Mouse (Mus musculus): Measurements from ENCODE around the gene Pcbd2. TPM values are rescaled to one million over a fixed set of nuclear protein-coding genes. Genes with fewer than 3 reads are reported as not detected.

The Pcbd2 gene
- total RNA-seq, 2 experiments from 2014 or later: 18.2 to 25.7 TPM

- TF ChIP-seq CTCF (IDR thresholded peaks at IDR 0.05): no peak
- Histone ChIP-seq H3K27ac (no peak overlapping the region), H3K4me3 (no peak overlapping the region)
- intact Hi-C loops (cut with DNase I): no loop called here
- no peak for DNase-seq
Measured at GRCm38 (mm10) chr13:55813490-55814016, 86.4 kb downstream of the Pcbd2 start.

DNA sequence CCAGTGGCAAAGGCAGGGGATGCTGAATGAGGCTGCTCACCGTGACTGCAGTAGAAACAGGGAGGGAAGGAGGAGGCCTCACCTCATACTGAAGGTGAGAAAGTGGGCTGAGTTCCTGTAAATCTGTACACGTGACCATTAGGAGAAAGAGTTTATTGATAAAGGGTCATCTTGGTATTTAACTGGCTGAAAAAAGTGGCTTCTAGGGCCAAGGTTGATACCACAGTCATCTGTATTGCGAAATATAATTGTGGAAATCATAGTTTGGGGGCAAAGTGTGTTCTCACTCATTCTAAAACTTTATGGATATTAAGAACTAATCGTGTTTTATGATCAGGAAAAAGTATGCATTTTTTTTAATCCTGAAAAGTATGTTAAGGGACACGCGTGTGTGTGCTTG, 87.7 kb downstream of the Pcbd2 start:
- Histone ChIP-seq H3K27ac (no peak overlapping the region), H3K4me3 (no peak overlapping the region)
- no peak for TF ChIP-seq CTCF (IDR thresholded peaks at IDR 0.05)
- intact Hi-C loops (cut with DNase I): no loop called here
- DNase-seq: no peak

GRCm38 (mm10) chr13:55822499-55822898, 95.3 kb downstream of the Pcbd2 start:
- Histone ChIP-seq H3K27ac (no peak overlapping the region), H3K4me3 (no peak overlapping the region)
- no peak for TF ChIP-seq CTCF (IDR thresholded peaks at IDR 0.05)
- peak; percentile 12 for DNase-seq
- intact Hi-C loops (cut with DNase I): no loop called here

DNA sequence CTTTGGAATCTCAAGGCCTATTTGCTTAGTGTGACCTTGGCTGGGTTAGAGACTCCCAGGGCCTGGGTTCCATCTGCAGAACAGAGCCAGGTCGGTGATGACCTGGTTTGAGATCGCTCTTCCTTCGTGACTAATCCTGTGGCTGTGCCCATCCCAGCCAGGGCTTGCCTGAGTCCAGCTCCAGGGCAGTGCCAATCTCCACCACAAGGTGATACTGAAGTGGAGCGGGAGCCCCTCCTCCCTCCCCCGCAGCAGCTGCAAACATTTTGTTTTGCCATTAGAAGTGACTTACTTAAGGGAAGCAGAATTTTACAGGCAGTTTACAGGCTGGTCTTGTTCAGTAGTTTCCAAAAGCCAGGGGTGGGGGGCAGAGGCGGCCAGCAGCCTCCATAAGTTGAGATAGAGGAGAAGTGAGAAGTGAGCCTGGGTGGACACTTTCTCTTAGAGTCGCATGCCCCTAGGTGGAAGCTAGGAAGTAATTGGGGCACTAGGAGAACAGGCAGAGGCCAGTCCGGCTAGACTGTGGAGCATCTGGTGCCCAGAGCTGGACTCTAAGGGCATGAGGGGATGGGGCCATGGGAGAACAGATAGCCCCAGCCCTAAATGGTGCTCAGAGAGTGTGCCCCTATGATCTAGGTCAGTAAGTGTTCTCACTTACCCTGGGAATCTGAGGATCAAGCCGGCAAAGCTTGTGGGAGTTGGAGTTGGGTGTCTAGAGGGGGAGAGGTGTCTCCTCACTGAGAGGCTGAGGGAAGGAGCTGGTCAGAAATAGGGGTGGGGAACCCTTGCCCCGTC, 97.2 kb downstream of the Pcbd2 start:
- peak; percentile 12 for DNase-seq
- Histone ChIP-seq H3K27ac (no peak overlapping the region), H3K4me3 (no peak overlapping the region)
- intact Hi-C loops (cut with DNase I): no loop called here
- peak; percentile 17; the same call in 1 of the 2 replicates for TF ChIP-seq CTCF (IDR thresholded peaks at IDR 0.05)

DNA sequence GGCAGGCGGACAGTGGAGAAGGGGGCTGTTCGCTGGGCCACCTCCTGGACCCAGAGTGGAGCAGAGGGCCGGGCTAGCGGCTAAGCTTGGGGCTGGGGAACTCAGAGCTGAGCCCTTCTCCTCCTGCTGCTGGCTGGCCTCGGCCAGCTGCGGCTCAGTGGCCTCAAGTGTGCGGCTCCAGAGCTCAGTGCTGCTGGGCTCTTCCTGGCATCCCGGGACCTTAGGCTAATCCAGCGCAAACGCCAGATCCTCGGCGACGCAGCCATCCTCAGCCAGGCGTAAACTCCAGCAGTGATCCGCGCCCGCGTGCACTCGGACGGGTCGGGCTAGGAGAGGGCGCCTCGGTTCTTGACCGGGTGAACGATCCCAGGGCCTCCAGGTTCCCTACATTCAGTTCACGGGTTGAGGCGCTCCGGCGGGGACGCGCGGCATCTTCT, 98.1 kb downstream of the Pcbd2 start:
- intact Hi-C loops (cut with DNase I): no loop called here
- TF ChIP-seq CTCF (IDR thresholded peaks at IDR 0.05): no peak
- DNase-seq: peak; percentile 31
- no peak overlapping the region for H3K27ac ChIP-seq
- H3K4me3 ChIP-seq: peak overlapping the region; percentile 48

DNA sequence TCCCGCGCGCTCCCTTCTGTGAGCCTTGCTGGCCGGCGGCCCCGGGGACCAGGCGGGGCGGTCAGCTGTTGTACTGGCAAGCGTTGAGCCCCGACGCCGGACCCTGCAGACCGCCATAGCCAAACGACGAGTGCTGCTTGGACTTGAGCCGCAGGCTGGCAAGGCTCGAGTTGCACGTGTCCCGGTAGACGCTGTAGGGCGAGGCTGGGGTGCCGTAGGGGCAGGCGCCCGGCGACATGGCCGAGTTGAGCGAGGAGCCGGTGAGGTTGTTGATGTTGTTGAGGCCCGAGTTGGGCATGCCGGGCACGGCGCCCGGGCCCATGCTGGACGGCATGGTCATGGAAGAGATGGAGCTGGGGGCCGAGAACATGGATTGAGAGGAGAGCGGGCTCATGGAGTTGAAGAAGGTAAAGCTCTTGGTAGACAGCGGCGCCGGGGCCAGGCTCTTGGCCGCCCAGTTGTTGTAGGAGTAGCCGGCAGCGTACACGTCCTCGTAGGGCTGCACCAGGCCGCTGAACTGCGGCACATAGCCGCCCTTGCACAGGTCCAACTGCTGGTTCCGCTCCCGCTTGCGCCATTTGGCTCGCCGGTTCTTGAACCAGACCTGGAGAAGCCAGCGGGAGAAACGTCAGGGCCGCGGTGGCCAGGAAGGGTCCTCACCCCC, 99.0 kb downstream of the Pcbd2 start:
- Histone ChIP-seq H3K4me3 (peak overlapping the region; percentile 48), H3K27ac (peak overlapping the region; percentile 53)
- DNase-seq: peak; percentile 48
- intact Hi-C loops (cut with DNase I): no loop called here
- TF ChIP-seq CTCF (IDR thresholded peaks at IDR 0.05): no peak

Other genes with a start within 250 kb of the Pcbd2 start
- gene Dbn1, start 239.3 kb upstream of the Pcbd2 start, total RNA-seq (2021): 1 to 10 TPM; 4.9 to 7.7 TPM
- gene Pdlim7, start 213.7 kb upstream of the Pcbd2 start, total RNA-seq (2021): 100 to 1,000 TPM; 424 to 537 TPM
- gene Dok3, start 198.1 kb upstream of the Pcbd2 start, total RNA-seq (2021): 1 to 10 TPM in 1 of 2 experiments, under 1 TPM in 1; 0.77 to 1.5 TPM
- 10 to 100 TPM; 10.6 to 11.5 TPM for gene Ddx41, start 190.7 kb upstream of the Pcbd2 start, total RNA-seq (2021)
- gene Fam193b, start 156.2 kb upstream of the Pcbd2 start, total RNA-seq (2021): 10 to 100 TPM; 14.4 to 16.6 TPM
- gene Tmed9, start 153.6 kb upstream of the Pcbd2 start, total RNA-seq (2021): 10 to 100 TPM; 53.3 to 77.0 TPM
- 1 to 10 TPM; 5.9 to 7.1 TPM for gene B4galt7, start 127.5 kb upstream of the Pcbd2 start, total RNA-seq (2021)
- gene Caml, start 104.4 kb upstream of the Pcbd2 start, total RNA-seq (2021): 1 to 10 TPM; 9.7 to 9.9 TPM
- 10 to 100 TPM; 20.9 to 26.9 TPM for gene Ddx46, start 92.3 kb upstream of the Pcbd2 start, total RNA-seq (2021)
- gene B230219D22Rik, start 34.2 kb upstream of the Pcbd2 start, total RNA-seq (2021): 10 to 100 TPM; 29.4 to 33.2 TPM
- gene Txndc15, start 12.7 kb upstream of the Pcbd2 start, total RNA-seq (2021): 10 to 100 TPM; 33.3 to 34.4 TPM
- gene Catsper3, start 57.2 kb downstream of the Pcbd2 start, total RNA-seq (2021): under 1 TPM; 0.23 to 0.39 TPM
- under 1 TPM; 0.15 to 0.22 TPM for gene Pitx1, start 108.8 kb downstream of the Pcbd2 start, total RNA-seq (2021)

All from gastrocnemius, adult 2 months (tissue).